Mouse (Mus musculus) CH12F3 (cell line): ENCODE results near the gene Hoxa4.

Experiments
- in situ Hi-C: fragments of 300-500 bp; cut with MboI; formaldehyde crosslinking; loops from 2 replicates; pipeline ENCODE4 v1.14.3; 2020; ENCODE audit warnings: low sequenced_read_pairs

Gene Hoxa4

GRCm38 (mm10) chr6:52218643-52219215 is 27.2 kb upstream of the Hoxa4 start:
- in situ Hi-C loops: loop anchor here (25.0 kb wide), 1 partner anchor 356 kb away; no protein-coding TSS in a partner anchor

- in situ Hi-C loops: loop anchor here (25.0 kb wide), 1 partner anchor 356 kb away; no protein-coding TSS in a partner anchor
Measured at GRCm38 (mm10) chr6:52217895-52218642, 26.5 kb upstream of the Hoxa4 start.

- in situ Hi-C loops: loop anchor here (25.0 kb wide), 1 partner anchor 355 kb away; no protein-coding TSS in a partner anchor
Measured at GRCm38 (mm10) chr6:52217459-52217768, 25.9 kb upstream of the Hoxa4 start.

GRCm38 (mm10) chr6:52216691-52217458 is 25.3 kb upstream of the Hoxa4 start:
- in situ Hi-C loops: loop anchor here (25.0 kb wide), 1 partner anchor 355 kb away; no protein-coding TSS in a partner anchor

- in situ Hi-C loops: loop anchor here (25.0 kb wide), 1 partner anchor 354 kb away; no protein-coding TSS in a partner anchor
Measured at GRCm38 (mm10) chr6:52215771-52216535, 24.4 kb upstream of the Hoxa4 start.

GRCm38 (mm10) chr6:52215070-52215469 is 23.5 kb upstream of the Hoxa4 start:
- in situ Hi-C loops: loop anchor here (25.0 kb wide), 1 partner anchor 353 kb away; no protein-coding TSS in a partner anchor

GRCm38 (mm10) chr6:52214271-52214670 is 22.7 kb upstream of the Hoxa4 start:
- in situ Hi-C loops: loop anchor here (25.0 kb wide), 1 partner anchor 352 kb away; no protein-coding TSS in a partner anchor

GRCm38 (mm10) chr6:52213119-52213986 is 21.8 kb upstream of the Hoxa4 start, which contains the start of the genes Hoxa3 and Gm28308:
Hoxa3 (minus strand) TSS chr6:52213336.
Gm28308 (minus strand) TSS chr6:52213339.
- in situ Hi-C loops: loop anchor here (25.0 kb wide), 1 partner anchor 351 kb away; no protein-coding TSS in a partner anchor

- in situ Hi-C loops: loop anchor here (25.0 kb wide), 1 partner anchor 350 kb away; no protein-coding TSS in a partner anchor
Measured at GRCm38 (mm10) chr6:52212556-52213118, 21.1 kb upstream of the Hoxa4 start.

GRCm38 (mm10) chr6:52211961-52212360 is 20.4 kb upstream of the Hoxa4 start:
- in situ Hi-C loops: loop anchor here (25.0 kb wide), 1 partner anchor 350 kb away; no protein-coding TSS in a partner anchor

- in situ Hi-C loops: loop anchor here (25.0 kb wide), 1 partner anchor 349 kb away; no protein-coding TSS in a partner anchor
Measured at GRCm38 (mm10) chr6:52211170-52211935, 19.8 kb upstream of the Hoxa4 start.

GRCm38 (mm10) chr6:52209685-52210046 is 18.1 kb upstream of the Hoxa4 start:
- in situ Hi-C loops: loop anchor here (25.0 kb wide), 1 partner anchor 347 kb away; no protein-coding TSS in a partner anchor

GRCm38 (mm10) chr6:52208868-52209684 is 17.5 kb upstream of the Hoxa4 start:
- in situ Hi-C loops: loop anchor here (25.0 kb wide), 1 partner anchor 347 kb away; no protein-coding TSS in a partner anchor

GRCm38 (mm10) chr6:52208072-52208867 is 16.7 kb upstream of the Hoxa4 start, which contains the start of gene Hoxa6:
Hoxa6 (minus strand) TSS chr6:52208722.
- in situ Hi-C loops: loop anchor here (25.0 kb wide), 1 partner anchor 346 kb away; no protein-coding TSS in a partner anchor

- in situ Hi-C loops: loop anchor here (25.0 kb wide), 1 partner anchor 345 kb away; no protein-coding TSS in a partner anchor
Measured at GRCm38 (mm10) chr6:52207684-52207976, 16.1 kb upstream of the Hoxa4 start.
